Comparison of ENCODE assay signal across 11 mouse cellular contexts in the genomic region with DNA sequence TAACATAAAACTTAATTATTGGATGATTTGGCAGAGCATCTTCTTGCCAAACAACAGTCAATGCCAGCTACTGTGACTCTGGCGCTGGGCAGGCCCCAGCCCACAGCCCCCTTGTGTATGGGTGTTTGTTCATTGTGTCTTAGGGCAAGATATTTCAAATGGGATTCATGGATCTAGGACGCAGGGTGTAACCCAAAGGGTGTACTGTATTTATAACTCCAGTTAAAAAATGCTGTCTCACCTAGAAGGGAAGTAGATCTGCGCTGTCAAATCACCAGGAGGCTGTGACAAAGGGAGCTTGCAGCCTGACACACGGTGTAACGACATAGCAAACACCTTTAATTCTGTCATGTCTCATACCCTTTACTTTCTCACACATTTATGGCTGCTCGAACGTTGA. TPM values are rescaled to one million over a fixed set of nuclear protein-coding genes. Genes with fewer than 3 reads are reported as not detected.
DNase-seq lines count a peak whose midpoint lies in the region; ATAC-seq and TF ChIP-seq lines count a peak whose summit lies in the region.
"Had no signal": no experiment of that assay in that cellular context is flagged by ENCODE, and none has a peak within 500 bp of the region (broad histone marks: within the 10 kb centered on the region; RNA-seq: fewer than 3 reads in every experiment).

No protein-coding gene starts in this region.

- peak overlapping the region; percentile 30; the same call in 1 of the 2 replicates for H3K9ac ChIP-seq in heart, embryonic 16.5 days (ENCODE audit: low read length)
- H3K9ac ChIP-seq in liver, embryonic 13.5 days = peak overlapping the region; percentile 56
- H3K9ac ChIP-seq: embryonic facial prominence, embryonic 13.5 days had no signal

- intact Hi-C loops in heart, postnatal 10 days (cut with DNase I) = loop anchor here (5.0 to 10.0 kb wide), 2 partner anchors 546 to 988 kb away; no protein-coding TSS in a partner anchor

- no peak for ATAC-seq in heart, embryonic 16.5 days (replicated peaks; ENCODE audit: extremely low read depth, insufficient read depth, low FRiP score)
- ATAC-seq in liver, embryonic 13.5 days (ENCODE audit: low read depth) = peak; percentile 91

- no peaks in the 10 kb centered on the region for H3K36me3 ChIP-seq in heart, embryonic 16.5 days (ENCODE audit: control insufficient read depth, insufficient read depth)
- no peaks in the 10 kb centered on the region for H3K36me3 ChIP-seq in testis, adult 2 months (ENCODE audit: control insufficient read depth, insufficient read depth, low read length)
- peaks cover 21% of the 10 kb centered on the region for H3K36me3 ChIP-seq in liver, embryonic 13.5 days

- H3K4me1 ChIP-seq in heart, embryonic 16.5 days (ENCODE audit: control insufficient read depth, insufficient read depth, low read length) = peaks cover 80% of the 10 kb centered on the region
- H3K4me1 ChIP-seq in testis, adult 2 months (ENCODE audit: control insufficient read depth, insufficient read depth, low read length) = peaks cover 2% of the 10 kb centered on the region
- H3K4me1 ChIP-seq in liver, embryonic 13.5 days (replicated peaks) = peaks cover 88% of the 10 kb centered on the region

- no peak for TF ChIP-seq CTCF in testis, adult 2 months (IDR thresholded peaks at IDR 0.05; ENCODE audit: control insufficient read depth, insufficient read depth, insufficient replicate concordance, low read depth, low read length)

- H3K9me3 ChIP-seq in heart, embryonic 16.5 days (replicated peaks; ENCODE audit: control insufficient read depth, low read length) = no peaks in the 10 kb centered on the region
- no peaks in the 10 kb centered on the region for H3K9me3 ChIP-seq in liver, embryonic 13.5 days (replicated peaks)
- H3K9me3 ChIP-seq: embryonic facial prominence, embryonic 13.5 days had no signal

- no peak for DNase-seq in heart, postnatal 10 days
- DNase-seq in testis, postnatal 14 days (ENCODE audit: low spot score) = no peak
- DNase-seq in liver, embryonic 13.5 days = no peak
- no peak for DNase-seq in urinary bladder, postnatal 14 days (ENCODE audit: low spot score)
- DNase-seq in testis, postnatal 10 days (ENCODE audit: low spot score) = no peak
- DNase-seq in adipocyte (ENCODE audit: low spot score) = no peak
- DNase-seq: kidney, adult 11 months; right cerebral cortex, adult 18-20 months had no signal

- 50% methylated on average over 7 of the region's 7 CpGs for WGBS in heart, embryonic 16.5 days
- 22% methylated on average over 7 of the region's 7 CpGs for WGBS in liver, embryonic 13.5 days (ENCODE audit: insufficient replicate concordance)

- TF ChIP-seq POLR2A in testis, adult 2 months (IDR thresholded peaks at IDR 0.05; ENCODE audit: control insufficient read depth, low read depth, low read length) = no peak

- no peak overlapping the region for H3K27ac ChIP-seq in heart, embryonic 16.5 days (ENCODE audit: low read length)
- 0 out of 2 replicates have a peak overlapping the region, but pooled peaks have one; percentile 3 for H3K27ac ChIP-seq in testis, adult 2 months (ENCODE audit: control insufficient read depth, insufficient read depth, low read depth, low read length)
- H3K27ac ChIP-seq in liver, embryonic 13.5 days = peak overlapping the region; percentile 84
- H3K27ac ChIP-seq: embryonic facial prominence, embryonic 13.5 days had no signal

- H3K27me3 ChIP-seq in heart, embryonic 16.5 days (ENCODE audit: control insufficient read depth, insufficient read depth, low read length) = no peaks in the 10 kb centered on the region
- H3K27me3 ChIP-seq in testis, adult 2 months (ENCODE audit: control insufficient read depth, insufficient read depth, low read length) = no peaks in the 10 kb centered on the region
- 0 out of 2 replicates have a peak, but pooled peaks cover 3% of the 10 kb centered on the region for H3K27me3 ChIP-seq in liver, embryonic 13.5 days

- H3K4me3 ChIP-seq in heart, embryonic 16.5 days (ENCODE audit: low read length) = no peak overlapping the region
- no peak overlapping the region for H3K4me3 ChIP-seq in testis, adult 2 months (ENCODE audit: control insufficient read depth, low read depth, low read length)
- peak overlapping the region; percentile 14; the same call in 1 of the 2 replicates for H3K4me3 ChIP-seq in liver, embryonic 13.5 days (replicated peaks)
- H3K4me3 ChIP-seq: embryonic facial prominence, embryonic 13.5 days had no signal

- H3K4me2 ChIP-seq in heart, embryonic 16.5 days (ENCODE audit: low read depth, low read length) = 0 out of 2 replicates have a peak overlapping the region, but pooled peaks have one; percentile 23
- H3K4me2 ChIP-seq in liver, embryonic 13.5 days = peak overlapping the region; percentile 55
- H3K4me2 ChIP-seq: embryonic facial prominence, embryonic 13.5 days had no signal

RNA-seq across cellular contexts. Expression of a gene that starts 16.6 kb away (rescaled TPM):
- polyA plus RNA-seq in heart, embryonic 16.5 days (2015; fragmentation: Nextera tagmentation; extraction: Ambion mirVana) = 19.9 and 25.2 TPM in 2 replicates
- 10 to 100 TPM; 62.7 to 77.7 TPM for total RNA-seq in heart, postnatal 10 days (2021)
- 3.2 and 4.2 TPM in 2 replicates for polyA plus RNA-seq in testis, adult 2 months (2012; rRNA removed)
- 10.1 and 14.1 TPM in 2 replicates for polyA plus RNA-seq in liver, embryonic 13.5 days (2015; fragmentation: Nextera tagmentation; extraction: Ambion mirVana)
